Mouse (Mus musculus) mesoderm, embryonic 11.5 days (tissue): ENCODE measurements at regions not wholly inside any gene's neighbourhood (a gene's known extent, or its start where the extent isn't known, plus 50 kb on each side); places are given as distances from the start of the nearest gene placed in this dataset.
A peak's percentile ranks its signal among the peaks of the same experiment; 100 is the strongest.
"Not testable (repeated sequence)": the region's sequence is repeated elsewhere in the genome, so short reads cannot be mapped to it uniquely, and the experiment has no call there.

Experiments
- DNase-seq: peaks from one replicate; pipeline ENCODE4 v3.0.0-alpha.2; 2012; ENCODE audit warnings: low read depth, low spot score

- DNase-seq = no peak
Observed at GRCm38 (mm10) chr5:63331186-63331585, 317.7 kb upstream of the Nwd2 start.

- DNase-seq = no peak
Observed at GRCm38 (mm10) chr5:63351108-63351507, 297.8 kb upstream of the Nwd2 start.

GRCm38 (mm10) chr5:63391956-63392355 is 256.9 kb upstream of the Nwd2 start:
- DNase-seq = no peak

- no peak for DNase-seq
Observed at GRCm38 (mm10) chr5:63397963-63398362, 250.9 kb upstream of the Nwd2 start.

GRCm38 (mm10) chr5:63430167-63430566 is 218.7 kb upstream of the Nwd2 start:
- DNase-seq = peak; percentile 24

GRCm38 (mm10) chr5:63444407-63444806 is 204.5 kb upstream of the Nwd2 start:
- DNase-seq = no peak

GRCm38 (mm10) chr5:63445171-63445570 is 203.7 kb upstream of the Nwd2 start:
- DNase-seq = no peak

GRCm38 (mm10) chr5:63468526-63469268 is 180.2 kb upstream of the Nwd2 start:
- DNase-seq = no peak

GRCm38 (mm10) chr5:63469701-63470100 is 179.2 kb upstream of the Nwd2 start:
- no peak for DNase-seq

- no peak for DNase-seq
Observed at GRCm38 (mm10) chr5:63473163-63473562, 175.7 kb upstream of the Nwd2 start.

- no peak for DNase-seq
Observed at GRCm38 (mm10) chr5:63476240-63476973, 172.5 kb upstream of the Nwd2 start.

GRCm38 (mm10) chr5:63498952-63499351 is 149.9 kb upstream of the Nwd2 start:
- DNase-seq = no peak

- no peak for DNase-seq
Observed at GRCm38 (mm10) chr5:63503056-63503845, 145.7 kb upstream of the Nwd2 start.

GRCm38 (mm10) chr5:63534197-63534596 is 114.7 kb upstream of the Nwd2 start:
- peak; percentile 44 for DNase-seq

GRCm38 (mm10) chr5:63540530-63540929 is 108.4 kb upstream of the Nwd2 start:
- DNase-seq = peak; percentile 3

- DNase-seq = no peak
Observed at GRCm38 (mm10) chr5:63545482-63545881, 103.4 kb upstream of the Nwd2 start.

GRCm38 (mm10) chr5:63565891-63566290 is 83.0 kb upstream of the Nwd2 start:
- not testable (repeated sequence) for DNase-seq

GRCm38 (mm10) chr5:63575401-63575800 is 73.5 kb upstream of the Nwd2 start:
- no peak for DNase-seq

GRCm38 (mm10) chr5:63579409-63579808 is 69.5 kb upstream of the Nwd2 start:
- DNase-seq = no peak

GRCm38 (mm10) chr5:63587051-63587450 is 61.9 kb upstream of the Nwd2 start:
- no peak for DNase-seq

- DNase-seq = no peak
Observed at GRCm38 (mm10) chr5:63587855-63588254, 61.0 kb upstream of the Nwd2 start.
